Mouse (Mus musculus): Measurements from ENCODE around the gene Tead1. TPM values are rescaled to one million over a fixed set of nuclear protein-coding genes. Genes with fewer than 3 reads are reported as not detected.

The Tead1 gene
- polyA plus RNA-seq, 1 experiment from 2014 or later, result 15.0 TPM

DNA sequence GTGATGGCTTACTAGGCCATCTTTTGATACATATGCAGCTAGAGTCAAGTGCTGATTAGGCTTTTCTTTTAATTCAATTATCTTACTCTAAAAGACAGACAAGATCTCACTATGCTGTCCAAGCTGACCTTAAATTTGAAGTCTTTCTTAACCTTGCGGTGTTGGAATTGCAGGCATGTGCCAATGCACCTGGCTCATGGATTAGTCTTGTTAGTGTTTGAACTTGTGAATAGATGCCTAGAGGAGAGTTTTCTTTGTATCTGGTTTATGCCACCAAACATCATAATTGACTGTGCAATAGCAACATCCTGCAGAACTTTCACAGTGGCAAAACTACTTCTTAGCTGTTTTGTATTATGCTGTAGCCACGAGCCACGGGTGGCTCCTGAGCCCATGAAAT, 68.7 kb downstream of the Tead1 start:
- Histone ChIP-seq H3K27ac (no peak overlapping the region), H3K27me3 (replicated peaks) (no peaks in the 10 kb centered on the region), H3K4me1 (peaks cover 14% of the 10 kb centered on the region), H3K4me2 (no peak overlapping the region), H3K36me3 (replicated peaks) (no peaks in the 10 kb centered on the region), H3K4me3 (no peak overlapping the region), H3K9ac (no peak overlapping the region), H3K9me3 (no peaks in the 10 kb centered on the region)
- WGBS, result 76% methylated on average over 3 of the region's 3 CpGs
- no peak for ATAC-seq (replicated peaks)

DNA sequence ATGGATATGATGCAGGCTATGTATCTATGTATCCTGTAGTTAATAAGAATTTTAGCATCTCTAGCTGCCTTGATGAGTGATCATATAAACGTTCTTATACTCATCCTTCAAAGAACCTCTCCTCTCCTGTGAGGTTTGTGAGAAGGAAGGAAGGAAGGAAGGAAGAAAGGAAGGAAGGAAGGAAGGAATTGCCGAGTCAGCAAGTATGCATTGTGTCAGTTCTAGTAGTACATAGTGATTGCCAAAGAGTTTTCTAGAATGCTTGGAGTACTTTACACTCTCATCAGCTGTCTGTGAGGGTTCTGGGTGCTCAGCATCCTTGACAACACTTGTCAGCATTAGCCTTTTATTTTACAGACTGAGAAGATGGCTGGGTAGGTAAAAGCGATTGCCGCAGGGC, 69.2 kb downstream of the Tead1 start:
- no peaks in the 10 kb centered on the region for H3K36me3 ChIP-seq (replicated peaks)
- H3K4me3 ChIP-seq, result no peak overlapping the region
- WGBS, result 89% methylated on average over 4 of the region's 4 CpGs
- peaks cover 9% of the 10 kb centered on the region for H3K4me1 ChIP-seq
- H3K4me2 ChIP-seq, result no peak overlapping the region
- ATAC-seq (replicated peaks), result no peak
- H3K27ac ChIP-seq, result no peak overlapping the region
- H3K9me3 ChIP-seq, result no peaks in the 10 kb centered on the region
- no peaks in the 10 kb centered on the region for H3K27me3 ChIP-seq (replicated peaks)
- H3K9ac ChIP-seq, result no peak overlapping the region

DNA sequence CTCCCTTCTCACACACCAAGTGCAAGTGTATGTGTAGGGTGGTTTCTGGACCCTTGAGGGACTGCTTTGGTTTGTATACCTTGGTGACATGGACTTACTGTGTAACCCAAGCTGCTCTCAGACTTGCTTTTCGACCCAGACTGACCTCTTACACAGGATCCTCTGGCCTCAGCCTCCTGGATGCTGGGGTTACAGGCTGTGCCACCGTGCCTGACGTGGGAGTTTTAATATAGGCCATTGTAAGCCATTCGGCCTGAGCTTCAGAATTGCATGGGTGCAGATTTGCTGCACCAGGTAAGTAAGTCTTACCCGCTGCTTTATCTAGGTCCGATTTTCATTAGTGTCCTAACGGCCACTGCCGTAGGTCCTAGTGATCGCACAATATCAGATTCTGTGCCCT, 71.0 kb downstream of the Tead1 start:
- no peaks in the 10 kb centered on the region for H3K36me3 ChIP-seq (replicated peaks)
- H3K27ac ChIP-seq, result no peak overlapping the region
- no peak overlapping the region for H3K4me2 ChIP-seq
- ATAC-seq (replicated peaks), result no peak
- no peaks in the 10 kb centered on the region for H3K27me3 ChIP-seq (replicated peaks)
- H3K4me3 ChIP-seq, result no peak overlapping the region
- no peaks in the 10 kb centered on the region for H3K4me1 ChIP-seq
- 93% methylated on average over 9 of the region's 9 CpGs for WGBS
- no peaks in the 10 kb centered on the region for H3K9me3 ChIP-seq
- H3K9ac ChIP-seq, result no peak overlapping the region

DNA sequence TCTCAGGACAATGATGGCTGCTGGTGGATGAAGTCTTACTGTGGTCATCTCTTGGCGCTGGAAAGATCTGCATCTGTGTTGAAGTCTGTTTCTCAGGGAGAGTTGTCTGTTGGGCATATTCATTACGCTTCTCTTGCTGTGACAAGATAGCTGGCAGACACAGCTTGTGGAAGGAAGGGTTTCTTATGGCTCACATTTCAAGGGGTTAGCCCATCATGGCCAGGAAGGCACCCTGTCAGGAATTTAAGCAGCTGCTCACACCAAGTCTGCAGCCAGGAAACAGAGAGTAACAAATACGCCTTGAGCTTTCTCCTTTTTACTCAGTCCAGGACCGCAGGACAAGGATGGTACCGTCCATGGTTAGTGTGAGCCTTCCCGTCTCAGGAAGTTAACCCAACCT, 73.2 kb downstream of the Tead1 start:
- Histone ChIP-seq H3K27ac (no peak overlapping the region), H3K4me3 (no peak overlapping the region), H3K9me3 (no peaks in the 10 kb centered on the region), H3K36me3 (replicated peaks) (no peaks in the 10 kb centered on the region), H3K27me3 (replicated peaks) (no peaks in the 10 kb centered on the region), H3K4me1 (no peaks in the 10 kb centered on the region), H3K4me2 (no peak overlapping the region), H3K9ac (no peak overlapping the region)
- ATAC-seq (replicated peaks), result no peak
- 92% methylated on average over 6 of the region's 6 CpGs for WGBS

DNA sequence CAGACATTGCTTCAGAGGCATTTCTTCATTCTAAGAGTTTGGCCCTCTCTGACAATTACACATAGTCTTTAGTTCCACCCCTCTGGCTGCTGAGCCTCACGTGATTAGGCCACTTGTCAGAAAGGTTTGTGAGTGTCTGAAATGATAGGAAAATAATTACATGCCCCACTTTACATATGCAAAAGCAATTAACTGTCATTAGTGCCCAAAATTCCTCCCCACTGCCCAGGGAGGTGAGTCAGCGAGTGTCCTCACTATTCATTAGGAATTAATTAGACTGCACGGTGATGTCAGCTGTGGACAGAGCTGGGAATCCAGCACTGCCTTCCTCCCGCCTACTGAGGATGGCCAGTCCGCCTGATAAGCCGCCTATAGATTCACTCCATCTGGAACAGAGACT, 74.2 kb downstream of the Tead1 start:
- no peaks in the 10 kb centered on the region for H3K27me3 ChIP-seq (replicated peaks)
- H3K4me2 ChIP-seq, result no peak overlapping the region
- WGBS, result 55% methylated on average over 6 of the region's 6 CpGs
- H3K36me3 ChIP-seq (replicated peaks), result no peaks in the 10 kb centered on the region
- no peaks in the 10 kb centered on the region for H3K9me3 ChIP-seq
- no peak overlapping the region for H3K27ac ChIP-seq
- ATAC-seq (replicated peaks), result no peak
- H3K4me3 ChIP-seq, result no peak overlapping the region
- H3K9ac ChIP-seq, result no peak overlapping the region
- H3K4me1 ChIP-seq, result no peaks in the 10 kb centered on the region

DNA sequence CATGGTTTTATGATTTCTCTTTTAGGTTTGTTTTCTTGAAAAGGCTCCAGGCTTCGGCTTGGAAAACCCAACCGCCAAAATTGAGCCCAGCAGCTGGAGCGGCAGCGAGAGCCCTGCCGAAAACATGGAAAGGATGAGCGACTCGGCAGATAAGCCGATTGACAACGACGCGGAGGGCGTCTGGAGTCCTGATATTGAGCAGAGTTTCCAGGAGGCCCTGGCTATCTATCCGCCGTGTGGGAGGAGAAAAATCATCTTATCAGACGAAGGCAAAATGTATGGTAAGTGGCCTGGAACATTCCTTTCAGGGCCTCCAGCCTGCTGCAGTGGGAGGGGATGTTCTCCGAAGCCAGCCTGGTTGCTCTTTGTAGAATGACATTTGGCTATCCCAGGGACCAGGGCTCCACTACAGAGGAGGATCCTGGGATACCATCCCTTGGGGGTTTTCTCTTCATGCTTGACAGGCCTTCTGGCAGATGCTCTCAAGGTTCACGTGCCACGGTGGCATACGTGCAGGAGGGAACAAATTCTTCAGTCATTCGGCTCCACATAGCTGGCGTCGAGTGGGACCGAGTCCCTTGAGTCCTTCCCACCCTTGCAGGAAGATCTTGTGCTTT, 80.3 kb downstream of the Tead1 start:
- peaks cover 45% of the 10 kb centered on the region for H3K4me1 ChIP-seq
- no peaks in the 10 kb centered on the region for H3K36me3 ChIP-seq (replicated peaks)
- no peak overlapping the region for H3K4me3 ChIP-seq
- no peaks in the 10 kb centered on the region for H3K9me3 ChIP-seq
- no peak overlapping the region for H3K4me2 ChIP-seq
- 76% methylated on average over 23 of the region's 23 CpGs for WGBS
- ATAC-seq (replicated peaks), result no peak
- H3K27me3 ChIP-seq (replicated peaks), result no peaks in the 10 kb centered on the region
- no peak overlapping the region for H3K9ac ChIP-seq
- no peak overlapping the region for H3K27ac ChIP-seq

DNA sequence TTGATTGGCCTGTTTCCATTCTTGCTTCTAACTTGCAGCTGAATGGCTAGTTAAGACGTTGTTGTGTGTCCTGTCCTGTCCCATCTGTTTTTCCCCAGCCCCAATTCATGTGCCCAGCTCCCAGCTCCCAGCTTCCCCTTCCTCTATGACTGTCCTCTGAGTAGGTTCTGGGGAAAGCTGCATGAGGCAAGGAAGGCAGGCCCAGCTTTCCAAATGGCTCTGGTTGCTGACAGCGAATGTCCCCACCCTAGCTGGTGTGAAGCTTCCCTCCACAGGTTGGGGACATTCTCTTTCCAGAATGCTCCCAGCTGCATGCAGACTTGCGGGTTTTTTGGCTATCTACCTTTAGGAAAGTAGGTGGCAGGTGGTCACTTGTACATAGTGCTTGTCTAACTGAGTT, 81.2 kb downstream of the Tead1 start:
- Histone ChIP-seq H3K4me3 (no peak overlapping the region), H3K27me3 (replicated peaks) (no peaks in the 10 kb centered on the region), H3K27ac (peak overlapping the region; percentile 32; the same call in 1 of the 2 replicates), H3K9ac (no peak overlapping the region), H3K4me2 (no peak overlapping the region), H3K4me1 (peaks cover 45% of the 10 kb centered on the region), H3K36me3 (replicated peaks) (no peaks in the 10 kb centered on the region), H3K9me3 (no peaks in the 10 kb centered on the region)
- 69% methylated on average over 3 of the region's 3 CpGs for WGBS
- ATAC-seq (replicated peaks), result no peak

DNA sequence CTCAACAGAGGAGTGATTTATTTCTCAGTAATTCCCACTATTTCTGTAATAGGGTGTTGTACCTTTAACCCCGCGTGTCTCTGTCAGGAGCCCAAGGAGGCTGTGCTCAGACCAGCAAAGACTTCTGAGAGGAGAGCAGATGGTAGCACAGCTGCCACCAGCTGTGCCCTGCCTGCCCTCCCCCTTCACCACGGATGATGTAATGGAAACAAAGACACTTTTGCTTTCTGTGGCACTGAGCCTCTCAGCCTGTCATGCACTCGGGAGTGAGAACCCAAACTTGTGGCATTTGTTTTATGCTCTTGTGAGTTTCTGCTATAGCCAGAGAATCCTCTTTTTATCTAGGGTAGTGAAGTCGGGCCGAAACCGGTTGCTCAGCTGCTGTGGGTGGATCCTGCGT, 81.7 kb downstream of the Tead1 start:
- Histone ChIP-seq H3K9ac (no peak overlapping the region), H3K9me3 (no peaks in the 10 kb centered on the region), H3K4me1 (peaks cover 45% of the 10 kb centered on the region), H3K36me3 (replicated peaks) (no peaks in the 10 kb centered on the region), H3K27me3 (replicated peaks) (no peaks in the 10 kb centered on the region), H3K27ac (peak overlapping the region; percentile 32; the same call in 1 of the 2 replicates), H3K4me3 (no peak overlapping the region), H3K4me2 (0 out of 2 replicates have a peak overlapping the region, but pooled peaks have one; percentile 1)
- WGBS, result 20% methylated on average over 8 of the region's 8 CpGs
- ATAC-seq (replicated peaks), result peak; percentile 46; the same call in 1 of the 2 replicates

DNA sequence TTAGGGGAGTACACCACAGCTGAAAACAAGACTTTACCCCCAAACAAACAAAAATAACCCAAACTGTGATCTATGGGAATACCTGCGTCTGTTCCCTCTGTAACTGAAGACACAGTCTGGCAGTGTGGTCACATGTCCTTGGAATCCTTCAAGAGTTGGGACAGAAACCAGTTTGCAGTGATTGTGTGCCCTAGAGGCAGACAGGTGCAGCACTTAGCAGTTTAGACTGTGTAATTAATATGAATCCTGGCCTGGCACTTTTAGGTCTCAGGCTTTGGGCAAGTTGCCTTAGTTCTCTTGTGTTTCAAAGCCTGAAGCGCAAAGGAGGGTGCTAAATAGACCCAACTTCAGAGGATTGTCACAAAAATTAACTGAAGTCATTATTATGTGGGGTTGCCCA, 83.8 kb downstream of the Tead1 start:
- Histone ChIP-seq H3K9me3 (no peaks in the 10 kb centered on the region), H3K36me3 (replicated peaks) (no peaks in the 10 kb centered on the region), H3K27ac (peak overlapping the region; percentile 7; the same call in 1 of the 2 replicates), H3K4me3 (no peak overlapping the region), H3K4me2 (no peak overlapping the region), H3K4me1 (peaks cover 45% of the 10 kb centered on the region), H3K9ac (no peak overlapping the region), H3K27me3 (replicated peaks) (no peaks in the 10 kb centered on the region)
- ATAC-seq (replicated peaks), result 0 out of 2 replicates have a peak, but pooled peaks have one; percentile 32
- WGBS, result 73% methylated on average over 2 of the region's 2 CpGs

DNA sequence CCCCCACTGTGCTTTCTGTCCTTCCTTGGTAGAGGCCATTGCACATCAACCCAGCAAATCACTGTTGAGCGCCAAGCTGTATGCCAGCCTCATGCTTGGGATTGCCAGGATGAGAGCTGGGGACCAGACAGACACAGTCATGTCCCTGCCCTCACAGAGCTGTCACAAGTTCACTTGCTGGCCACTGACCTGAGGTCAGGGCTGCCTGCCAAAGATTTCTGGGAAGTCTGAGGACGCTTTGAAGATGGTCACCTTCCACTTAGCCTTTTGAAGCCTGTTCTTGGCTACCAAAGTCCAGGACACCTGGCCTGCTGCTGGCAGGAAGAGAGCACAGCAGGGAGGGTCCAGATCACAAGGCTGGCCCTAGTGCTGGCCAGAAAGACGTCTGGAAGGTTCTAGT, 84.4 kb downstream of the Tead1 start:
- Histone ChIP-seq H3K4me2 (no peak overlapping the region), H3K9ac (no peak overlapping the region), H3K27ac (peak overlapping the region; percentile 7; the same call in 1 of the 2 replicates), H3K4me3 (no peak overlapping the region), H3K9me3 (no peaks in the 10 kb centered on the region), H3K27me3 (replicated peaks) (no peaks in the 10 kb centered on the region), H3K4me1 (peaks cover 45% of the 10 kb centered on the region), H3K36me3 (replicated peaks) (no peaks in the 10 kb centered on the region)
- peak; percentile 51; the same call in 1 of the 2 replicates for ATAC-seq (replicated peaks)
- 73% methylated on average over 3 of the region's 3 CpGs for WGBS

DNA sequence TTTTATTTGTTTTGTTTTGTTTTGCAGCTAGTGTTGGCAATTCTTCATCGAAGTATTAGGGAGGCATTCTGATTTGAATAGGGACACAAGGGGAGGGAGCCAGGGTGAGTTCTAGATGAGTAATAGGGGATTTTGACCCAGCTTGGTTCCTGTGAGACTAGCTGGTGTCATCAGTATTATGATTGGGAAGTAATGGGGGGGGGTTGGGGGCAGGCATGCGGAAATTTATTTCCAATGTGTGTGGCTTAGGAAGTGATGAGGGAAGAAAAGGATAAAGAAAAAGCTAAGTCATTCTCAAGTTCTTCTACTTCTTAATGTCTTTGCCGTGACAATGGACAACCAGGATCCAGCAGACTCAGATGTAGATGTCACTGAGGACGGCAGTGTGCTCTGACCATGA, 85.8 kb downstream of the Tead1 start:
- WGBS, result 86% methylated on average over 4 of the region's 4 CpGs

DNA sequence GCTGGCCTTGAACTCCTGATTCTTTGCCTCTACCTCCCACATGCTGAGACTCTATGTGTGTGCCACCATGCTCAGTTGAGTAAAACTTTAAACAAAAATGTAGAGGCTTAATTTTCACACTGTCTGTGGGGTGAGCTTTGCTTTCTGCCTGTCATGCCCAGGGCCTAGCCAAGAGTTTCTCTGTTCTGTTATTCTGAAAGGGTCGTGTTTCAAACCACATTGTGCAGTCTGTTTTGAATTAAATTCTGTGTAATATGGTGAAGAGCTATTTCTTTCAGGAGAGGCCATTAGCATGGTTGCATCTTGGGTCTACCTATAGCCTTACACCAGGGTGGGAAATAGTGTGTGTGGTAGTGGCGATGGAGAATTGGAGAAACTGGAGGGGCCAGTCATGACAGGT, 90.7 kb downstream of the Tead1 start:
- H3K9ac ChIP-seq, result no peak overlapping the region
- H3K9me3 ChIP-seq, result no peaks in the 10 kb centered on the region
- no peak overlapping the region for H3K27ac ChIP-seq
- H3K36me3 ChIP-seq (replicated peaks), result no peaks in the 10 kb centered on the region
- WGBS, result 90% methylated on average over 2 of the region's 2 CpGs
- H3K4me2 ChIP-seq, result no peak overlapping the region
- no peak for ATAC-seq (replicated peaks)
- H3K27me3 ChIP-seq (replicated peaks), result no peaks in the 10 kb centered on the region
- H3K4me1 ChIP-seq, result peaks cover 6% of the 10 kb centered on the region
- no peak overlapping the region for H3K4me3 ChIP-seq

More for the DNA sequence above, 85.8 kb downstream of the Tead1 start:
- Histone ChIP-seq H3K27me3 (replicated peaks) (no peaks in the 10 kb centered on the region), H3K4me1 (peaks cover 38% of the 10 kb centered on the region), H3K36me3 (replicated peaks) (no peaks in the 10 kb centered on the region), H3K9me3 (no peaks in the 10 kb centered on the region), H3K4me3 (no peak overlapping the region), H3K27ac (no peak overlapping the region), H3K9ac (no peak overlapping the region), H3K4me2 (no peak overlapping the region)
- ATAC-seq (replicated peaks), result no peak

DNA sequence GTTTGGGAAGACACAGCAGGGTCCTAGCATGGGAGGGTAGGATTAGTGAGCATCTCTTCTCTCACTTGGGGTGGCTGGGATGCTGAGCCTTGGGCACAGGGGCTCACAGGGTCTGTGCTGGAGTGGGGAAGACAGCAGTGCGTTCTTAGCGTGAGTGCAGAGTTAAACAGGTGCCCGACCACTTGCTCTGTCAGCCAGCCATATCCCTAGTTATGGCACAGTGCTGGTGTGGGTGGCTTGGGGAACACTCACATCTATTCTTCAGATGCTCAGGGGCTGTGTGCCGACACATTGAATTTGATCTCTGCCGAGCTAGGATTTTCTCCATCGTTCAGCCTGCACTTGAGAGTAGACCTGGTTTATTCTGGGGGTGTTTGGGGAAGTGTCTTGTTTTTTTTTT, 92.3 kb downstream of the Tead1 start:
- no peak overlapping the region for H3K4me2 ChIP-seq
- no peak overlapping the region for H3K27ac ChIP-seq
- H3K4me1 ChIP-seq, result peaks cover 8% of the 10 kb centered on the region
- H3K9ac ChIP-seq, result no peak overlapping the region
- H3K36me3 ChIP-seq (replicated peaks), result no peaks in the 10 kb centered on the region
- H3K4me3 ChIP-seq, result no peak overlapping the region
- 86% methylated on average over 6 of the region's 6 CpGs for WGBS
- no peaks in the 10 kb centered on the region for H3K27me3 ChIP-seq (replicated peaks)
- no peaks in the 10 kb centered on the region for H3K9me3 ChIP-seq
- no peak for ATAC-seq (replicated peaks)

Measured in midbrain, embryonic 15.5 days (tissue).